Mouse (Mus musculus) spleen, postnatal 36 days (tissue): ENCODE measurements around the gene Tpra1.

ENCODE experiments used
- DNase-seq, 2 experiments: peaks; one replicate each; pipeline ENCODE4 v3.0.0; 2022; ENCODE audit warnings: low spot score in 2 of 2, mixed read lengths in 1 of 2

Tpra1 gene

DNA sequence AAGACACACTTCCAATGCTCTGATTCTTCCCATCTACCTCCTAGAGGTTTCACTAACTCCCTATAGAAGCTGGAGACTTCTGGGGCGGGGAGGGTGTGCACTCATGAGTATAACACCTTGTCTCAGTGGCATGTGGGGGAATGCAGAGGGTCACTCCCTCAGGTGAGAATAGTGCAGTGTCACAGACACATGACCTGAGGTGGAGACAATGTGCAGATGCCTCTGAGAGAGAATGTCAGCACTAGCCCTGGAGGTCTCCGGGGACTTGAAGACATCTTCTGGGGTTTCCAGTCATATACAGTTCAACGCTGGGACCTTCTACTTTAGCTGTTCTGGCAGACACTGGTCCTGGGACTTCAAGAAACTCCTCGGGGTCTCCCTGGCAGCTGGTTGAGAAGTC, 55.3 kb downstream of the Tpra1 start:
- DNase-seq, result no peak

DNA sequence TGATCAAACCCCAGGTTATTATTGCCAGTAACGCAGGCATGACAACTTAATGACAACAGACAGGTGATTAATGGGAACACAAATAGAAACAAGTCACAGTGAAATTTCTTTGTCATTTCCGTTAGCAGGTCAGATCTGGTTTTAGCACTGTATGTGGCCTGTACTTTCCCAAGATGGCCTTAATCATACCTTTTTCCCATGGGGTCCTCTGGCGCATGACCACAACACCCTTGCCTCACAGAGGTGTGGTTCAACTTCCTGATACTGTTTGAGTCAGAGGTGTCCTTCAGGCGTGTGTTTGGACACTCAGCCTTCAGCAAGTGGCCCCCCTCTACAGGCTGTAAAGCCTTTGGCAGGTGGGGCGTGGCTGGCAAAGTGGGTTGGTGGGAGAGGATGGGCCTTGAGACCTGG, 55.8 kb downstream of the Tpra1 start:
- DNase-seq, result no peak

DNA sequence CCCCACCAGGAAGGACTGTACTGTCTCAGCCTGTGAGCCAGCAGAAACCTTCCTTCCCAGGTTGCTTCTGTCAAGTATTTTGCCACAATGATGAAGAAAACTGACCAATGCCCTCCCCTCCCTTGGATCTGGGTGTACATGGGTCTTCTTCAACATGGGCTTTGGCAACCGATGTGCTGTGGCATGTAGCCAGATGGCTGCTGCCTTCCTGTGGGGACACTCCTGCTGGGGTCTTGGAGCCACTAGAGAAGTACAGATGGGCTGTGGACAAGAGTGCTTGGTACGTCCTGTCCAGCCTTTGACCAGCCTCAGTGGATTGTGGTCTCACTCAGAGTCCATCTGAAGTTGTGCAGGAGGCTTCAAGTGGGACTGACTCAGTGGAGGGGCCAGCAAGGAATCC, 56.3 kb downstream of the Tpra1 start:
- DNase-seq, result no peak

DNA sequence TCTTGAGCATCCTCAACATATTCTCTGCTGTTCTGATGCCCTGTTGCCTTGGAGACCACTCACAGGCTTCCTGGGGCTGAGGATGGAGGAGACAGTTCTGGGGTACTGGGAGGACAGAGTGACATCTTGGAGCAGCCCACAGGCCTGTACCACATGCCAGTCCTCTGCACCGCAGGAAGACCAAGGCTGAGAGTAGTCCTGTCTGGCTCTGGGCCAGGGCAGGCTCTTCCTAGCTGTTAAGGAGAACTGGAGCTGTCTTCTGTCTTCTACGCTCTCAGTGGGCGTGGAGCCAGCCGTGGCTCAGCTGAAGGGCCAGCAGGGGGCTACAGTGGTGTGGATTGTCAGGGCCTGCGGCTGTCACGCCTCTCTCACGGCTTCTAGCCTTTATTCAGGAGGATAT, 57.8 kb downstream of the Tpra1 start:
- no peak for DNase-seq

DNA sequence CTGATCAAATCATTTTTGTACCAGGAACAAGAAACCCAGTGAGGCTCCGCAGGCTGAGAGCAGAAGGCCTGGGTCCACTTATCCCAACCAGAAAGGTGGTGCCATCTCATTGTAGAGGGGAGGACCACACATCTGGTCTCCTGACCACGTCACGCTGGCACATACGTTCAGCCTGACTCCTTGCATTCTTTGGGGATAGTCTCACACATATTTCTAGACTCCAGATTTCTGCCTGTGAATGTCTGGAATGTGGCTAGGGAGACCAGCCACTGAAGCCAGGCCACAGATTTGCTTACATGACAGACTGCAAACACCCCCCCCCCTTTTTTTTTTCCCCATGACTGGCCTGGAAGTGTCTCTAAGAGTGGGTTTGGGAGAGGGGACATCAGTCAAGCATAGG, 58.9 kb downstream of the Tpra1 start:
- no peak for DNase-seq
